Mouse (Mus musculus): ENCODE measurements around the gene Sf1. TPM values are rescaled to one million over a fixed set of nuclear protein-coding genes. Genes with fewer than 3 reads are reported as not detected.

The Sf1 gene
- polyA plus RNA-seq, 1 experiment from 2014 or later: 132 TPM

GRCm38 (mm10) chr19:6340524-6341452, 22.7 kb upstream of the Sf1 start, which contains the start of gene Map4k2:
Gene Map4k2, plus strand, starts transcription at chr19:6341135.
- Histone ChIP-seq H3K4me3 (ENCODE audit: low read length) (peak within 1 kb of the TSS; percentile 82), H3K9me3 (ENCODE audit: low read length) (no peaks in the 10 kb centered on the region), H3K9ac (replicated peaks; ENCODE audit: low read length) (peak within 1 kb of the TSS; percentile 77), H3K27ac (ENCODE audit: low read length) (peak within 1 kb of the TSS; percentile 65), H3K4me1 (ENCODE audit: insufficient read depth, low read length) (peaks cover 36% of the 10 kb centered on the region), H3K4me2 (replicated peaks; ENCODE audit: low read depth, low read length) (peak within 1 kb of the TSS; percentile 99), H3K27me3 (ENCODE audit: insufficient read depth, low read length) (no peaks in the 10 kb centered on the region), H3K36me3 (ENCODE audit: insufficient read depth, low read length) (peaks cover 45% of the 10 kb centered on the region)
- 4% methylated on average over 50 of the region's 72 CpGs for WGBS
- peak; percentile 75 for ATAC-seq (ENCODE audit: low FRiP score, low TSS enrichment)

- no peaks in the 10 kb centered on the region for H3K27me3 ChIP-seq (ENCODE audit: insufficient read depth, low read length)
- H3K36me3 ChIP-seq (ENCODE audit: insufficient read depth, low read length): peaks cover 53% of the 10 kb centered on the region
- no peak; the same call in 1 of the 2 replicates for ATAC-seq (ENCODE audit: low FRiP score, low TSS enrichment)
- peak overlapping the region; percentile 77 for H3K9ac ChIP-seq (replicated peaks; ENCODE audit: low read length)
- peak overlapping the region; percentile 65 for H3K27ac ChIP-seq (ENCODE audit: low read length)
- WGBS: 8% methylated on average over 23 of the region's 23 CpGs
- peak overlapping the region; percentile 82 for H3K4me3 ChIP-seq (ENCODE audit: low read length)
- H3K9me3 ChIP-seq (ENCODE audit: low read length): no peaks in the 10 kb centered on the region
- peaks cover 29% of the 10 kb centered on the region for H3K4me1 ChIP-seq (ENCODE audit: insufficient read depth, low read length)
- peak overlapping the region; percentile 99 for H3K4me2 ChIP-seq (replicated peaks; ENCODE audit: low read depth, low read length)
Measured at GRCm38 (mm10) chr19:6341453-6342077, 21.9 kb upstream of the Sf1 start.

- no peaks in the 10 kb centered on the region for H3K9me3 ChIP-seq (ENCODE audit: low read length)
- peaks cover 22% of the 10 kb centered on the region for H3K4me1 ChIP-seq (ENCODE audit: insufficient read depth, low read length)
- no peaks in the 10 kb centered on the region for H3K27me3 ChIP-seq (ENCODE audit: insufficient read depth, low read length)
- no peak overlapping the region for H3K27ac ChIP-seq (ENCODE audit: low read length)
- H3K4me2 ChIP-seq (replicated peaks; ENCODE audit: low read depth, low read length): peak overlapping the region; percentile 99
- WGBS: 72% methylated on average over 5 of the region's 5 CpGs
- H3K4me3 ChIP-seq (ENCODE audit: low read length): peak overlapping the region; percentile 82
- ATAC-seq (ENCODE audit: low FRiP score, low TSS enrichment): no peak
- no peak overlapping the region for H3K9ac ChIP-seq (replicated peaks; ENCODE audit: low read length)
- H3K36me3 ChIP-seq (ENCODE audit: insufficient read depth, low read length): peaks cover 50% of the 10 kb centered on the region
Measured at GRCm38 (mm10) chr19:6342276-6342933, 21.1 kb upstream of the Sf1 start.

- peaks cover 25% of the 10 kb centered on the region for H3K4me1 ChIP-seq (ENCODE audit: insufficient read depth, low read length)
- ATAC-seq (ENCODE audit: low FRiP score, low TSS enrichment): no peak
- H3K4me3 ChIP-seq (ENCODE audit: low read length): no peak overlapping the region
- no peaks in the 10 kb centered on the region for H3K9me3 ChIP-seq (ENCODE audit: low read length)
- H3K4me2 ChIP-seq (replicated peaks; ENCODE audit: low read depth, low read length): no peak overlapping the region
- WGBS: 76% methylated on average over 19 of the region's 19 CpGs
- no peak overlapping the region for H3K9ac ChIP-seq (replicated peaks; ENCODE audit: low read length)
- H3K27me3 ChIP-seq (ENCODE audit: insufficient read depth, low read length): no peaks in the 10 kb centered on the region
- peaks cover 44% of the 10 kb centered on the region for H3K36me3 ChIP-seq (ENCODE audit: insufficient read depth, low read length)
- no peak overlapping the region for H3K27ac ChIP-seq (ENCODE audit: low read length)
Measured at GRCm38 (mm10) chr19:6343066-6343925, 20.2 kb upstream of the Sf1 start.

GRCm38 (mm10) chr19:6343996-6344395, 19.5 kb upstream of the Sf1 start:
- 93% methylated on average over 5 of the region's 5 CpGs for WGBS
- H3K4me1 ChIP-seq (ENCODE audit: insufficient read depth, low read length): peaks cover 31% of the 10 kb centered on the region
- H3K9me3 ChIP-seq (ENCODE audit: low read length): no peaks in the 10 kb centered on the region
- peaks cover 37% of the 10 kb centered on the region for H3K36me3 ChIP-seq (ENCODE audit: insufficient read depth, low read length)
- no peak overlapping the region for H3K4me3 ChIP-seq (ENCODE audit: low read length)
- no peak overlapping the region for H3K27ac ChIP-seq (ENCODE audit: low read length)
- no peaks in the 10 kb centered on the region for H3K27me3 ChIP-seq (ENCODE audit: insufficient read depth, low read length)
- no peak for ATAC-seq (ENCODE audit: low FRiP score, low TSS enrichment)
- H3K4me2 ChIP-seq (replicated peaks; ENCODE audit: low read depth, low read length): no peak overlapping the region
- H3K9ac ChIP-seq (replicated peaks; ENCODE audit: low read length): no peak overlapping the region

GRCm38 (mm10) chr19:6346023-6346422, 17.5 kb upstream of the Sf1 start:
- WGBS: 95% methylated on average over 5 of the region's 5 CpGs
- peaks cover 27% of the 10 kb centered on the region for H3K36me3 ChIP-seq (ENCODE audit: insufficient read depth, low read length)
- ATAC-seq (ENCODE audit: low FRiP score, low TSS enrichment): no peak
- H3K4me1 ChIP-seq (ENCODE audit: insufficient read depth, low read length): peaks cover 23% of the 10 kb centered on the region
- H3K27ac ChIP-seq (ENCODE audit: low read length): no peak overlapping the region
- H3K4me3 ChIP-seq (ENCODE audit: low read length): no peak overlapping the region
- H3K9me3 ChIP-seq (ENCODE audit: low read length): no peaks in the 10 kb centered on the region
- no peaks in the 10 kb centered on the region for H3K27me3 ChIP-seq (ENCODE audit: insufficient read depth, low read length)
- no peak overlapping the region for H3K4me2 ChIP-seq (replicated peaks; ENCODE audit: low read depth, low read length)
- no peak overlapping the region for H3K9ac ChIP-seq (replicated peaks; ENCODE audit: low read length)

GRCm38 (mm10) chr19:6346661-6347060, 16.8 kb upstream of the Sf1 start:
- H3K27ac ChIP-seq (ENCODE audit: low read length): no peak overlapping the region
- H3K9me3 ChIP-seq (ENCODE audit: low read length): no peaks in the 10 kb centered on the region
- no peaks in the 10 kb centered on the region for H3K27me3 ChIP-seq (ENCODE audit: insufficient read depth, low read length)
- WGBS: 84% methylated on average over 10 of the region's 10 CpGs
- ATAC-seq (ENCODE audit: low FRiP score, low TSS enrichment): no peak
- H3K9ac ChIP-seq (replicated peaks; ENCODE audit: low read length): no peak overlapping the region
- peaks cover 23% of the 10 kb centered on the region for H3K4me1 ChIP-seq (ENCODE audit: insufficient read depth, low read length)
- H3K4me3 ChIP-seq (ENCODE audit: low read length): no peak overlapping the region
- H3K4me2 ChIP-seq (replicated peaks; ENCODE audit: low read depth, low read length): no peak overlapping the region
- peaks cover 27% of the 10 kb centered on the region for H3K36me3 ChIP-seq (ENCODE audit: insufficient read depth, low read length)

- Histone ChIP-seq H3K27ac (ENCODE audit: low read length) (no peak overlapping the region), H3K4me1 (ENCODE audit: insufficient read depth, low read length) (peaks cover 23% of the 10 kb centered on the region), H3K27me3 (ENCODE audit: insufficient read depth, low read length) (no peaks in the 10 kb centered on the region), H3K4me3 (ENCODE audit: low read length) (no peak overlapping the region), H3K9ac (replicated peaks; ENCODE audit: low read length) (no peak overlapping the region), H3K36me3 (ENCODE audit: insufficient read depth, low read length) (peaks cover 28% of the 10 kb centered on the region), H3K9me3 (ENCODE audit: low read length) (no peaks in the 10 kb centered on the region), H3K4me2 (replicated peaks; ENCODE audit: low read depth, low read length) (no peak overlapping the region)
- ATAC-seq (ENCODE audit: low FRiP score, low TSS enrichment): no peak
- WGBS: 90% methylated on average over 4 of the region's 4 CpGs
Measured at GRCm38 (mm10) chr19:6347615-6348014, 15.9 kb upstream of the Sf1 start.

GRCm38 (mm10) chr19:6348717-6349116, 14.8 kb upstream of the Sf1 start:
- no peak overlapping the region for H3K9ac ChIP-seq (replicated peaks; ENCODE audit: low read length)
- no peak overlapping the region for H3K4me2 ChIP-seq (replicated peaks; ENCODE audit: low read depth, low read length)
- peak overlapping the region; percentile 72 for H3K27ac ChIP-seq (ENCODE audit: low read length)
- no peak overlapping the region for H3K4me3 ChIP-seq (ENCODE audit: low read length)
- 60% methylated on average over 9 of the region's 9 CpGs for WGBS
- peaks cover 33% of the 10 kb centered on the region for H3K36me3 ChIP-seq (ENCODE audit: insufficient read depth, low read length)
- H3K27me3 ChIP-seq (ENCODE audit: insufficient read depth, low read length): no peaks in the 10 kb centered on the region
- H3K4me1 ChIP-seq (ENCODE audit: insufficient read depth, low read length): peaks cover 19% of the 10 kb centered on the region
- no peaks in the 10 kb centered on the region for H3K9me3 ChIP-seq (ENCODE audit: low read length)
- no peak for ATAC-seq (ENCODE audit: low FRiP score, low TSS enrichment)

All from kidney, embryonic 16.5 days (tissue).